Mouse (Mus musculus) liver, adult 2 months (tissue): ENCODE results near the gene E130309D02Rik.
A peak's percentile ranks its signal among the peaks of the same experiment; 100 is the strongest.

Source experiments
- CTCF ChIP-seq: fragments of 200-500 bp; IDR thresholded peaks from 2 replicates; pipeline ENCODE4 v1.5.1; 2011; ENCODE audit warnings: low read depth, low read length, control low read depth
- POLR2A ChIP-seq: fragments of 200-500 bp; IDR thresholded peaks from 2 replicates; pipeline ENCODE4 v1.6.1; 2011; ENCODE audit warnings: low read length, control low read depth; ENCODE audit not compliant: insufficient read depth; ENCODE audit errors: extremely low read depth

DNA sequence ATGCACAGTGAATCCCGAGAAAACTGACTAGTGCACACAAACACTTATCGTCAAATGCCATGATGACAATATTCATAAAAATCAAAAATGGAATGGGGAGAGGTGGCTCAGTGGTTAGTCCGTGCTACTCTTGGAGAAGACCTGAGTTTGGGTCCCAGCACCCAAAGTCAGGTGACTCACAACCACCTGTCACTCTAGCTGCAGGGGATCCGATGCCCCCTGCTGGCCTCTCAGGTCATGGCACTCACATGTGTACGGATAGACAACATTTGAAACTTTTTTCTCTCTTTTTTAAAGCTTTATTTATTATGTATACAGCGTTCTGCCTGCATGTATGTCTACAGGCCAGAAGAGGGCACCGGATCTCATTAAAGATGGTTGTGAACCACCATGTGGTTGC, 16.8 kb downstream of the E130309D02Rik start:
- TF ChIP-seq POLR2A, result no peak
- peak; percentile 54 for TF ChIP-seq CTCF
